Mouse (Mus musculus) left cerebral cortex, adult 9 months (tissue): ENCODE results near the gene Mei1.
"Not testable (repeated sequence)": the region's sequence is repeated elsewhere in the genome, so short reads cannot be mapped to it uniquely, and the experiment has no call there.

Experiments used
- DNase-seq, 2 experiments: peaks; one replicate each; pipeline ENCODE4 v3.0.0; 2022; ENCODE audit warnings: low spot score in 2 of 2

Gene Mei1

GRCm38 (mm10) chr15:82085606-82086005, 15.8 kb downstream of the Mei1 start:
- peak in 1 of 2 experiments; percentile 66 for DNase-seq

- peak in 1 of 2 experiments; percentile 53 for DNase-seq
These were observed 16.3 kb downstream of the Mei1 start for GRCm38 (mm10) chr15:82086131-82086530.

- peak in 1 of 2 experiments; percentile 52 for DNase-seq
These were observed 17.5 kb downstream of the Mei1 start for GRCm38 (mm10) chr15:82087266-82087665.

- no peak for DNase-seq
These were observed 21.3 kb downstream of the Mei1 start for GRCm38 (mm10) chr15:82091061-82091460.

- DNase-seq, result peak in 1 of 2 experiments; percentile 51
These were observed 37.3 kb downstream of the Mei1 start for GRCm38 (mm10) chr15:82106953-82107555.

- no peak for DNase-seq
These were observed 50.7 kb downstream of the Mei1 start for GRCm38 (mm10) chr15:82120544-82120943.

GRCm38 (mm10) chr15:82126690-82127089, 56.9 kb downstream of the Mei1 start:
- not testable (repeated sequence) for DNase-seq

- DNase-seq, result peak; percentile 82 to 95
These were observed 57.9 kb downstream of the Mei1 start, which contains the start of gene Ccdc134 for GRCm38 (mm10) chr15:82127426-82128374. TSS of gene Ccdc134 (plus strand) at chr15:82127922.

GRCm38 (mm10) chr15:82128398-82128797, 58.6 kb downstream of the Mei1 start:
- DNase-seq, result no peak

GRCm38 (mm10) chr15:82130599-82130998, 60.8 kb downstream of the Mei1 start:
- DNase-seq, result no peak

GRCm38 (mm10) chr15:82135372-82135771, 65.6 kb downstream of the Mei1 start:
- peak in 1 of 2 experiments; percentile 49 for DNase-seq

- peak in 1 of 2 experiments; percentile 76 for DNase-seq
These were observed 68.8 kb downstream of the Mei1 start for GRCm38 (mm10) chr15:82138565-82138964.

GRCm38 (mm10) chr15:82139196-82139595, 69.4 kb downstream of the Mei1 start:
- no peak for DNase-seq

GRCm38 (mm10) chr15:82140355-82140754, 70.6 kb downstream of the Mei1 start:
- no peak for DNase-seq

GRCm38 (mm10) chr15:82144157-82144556, 74.4 kb downstream of the Mei1 start:
- DNase-seq, result no peak

GRCm38 (mm10) chr15:82145408-82145807, 75.6 kb downstream of the Mei1 start:
- DNase-seq, result no peak

GRCm38 (mm10) chr15:82145851-82146769, 76.3 kb downstream of the Mei1 start:
- no peak for DNase-seq

GRCm38 (mm10) chr15:82146770-82147610, 77.2 kb downstream of the Mei1 start, which contains the start of gene Srebf2:
TSS of gene Srebf2 (plus strand) at chr15:82147181.
- DNase-seq, result peak; percentile 97 to 99

- peak in 1 of 2 experiments; percentile 53 for DNase-seq
These were observed 77.9 kb downstream of the Mei1 start for GRCm38 (mm10) chr15:82147611-82148111.

- no peak for DNase-seq
These were observed 78.7 kb downstream of the Mei1 start for GRCm38 (mm10) chr15:82148510-82148911.
